Mouse (Mus musculus): Measurements from ENCODE around the gene Lhfpl2. TPM values are rescaled to one million over a fixed set of nuclear protein-coding genes. Genes with fewer than 3 reads are reported as not detected.

Lhfpl2 gene
- polyA plus RNA-seq, 1 experiment, result not detected

DNA sequence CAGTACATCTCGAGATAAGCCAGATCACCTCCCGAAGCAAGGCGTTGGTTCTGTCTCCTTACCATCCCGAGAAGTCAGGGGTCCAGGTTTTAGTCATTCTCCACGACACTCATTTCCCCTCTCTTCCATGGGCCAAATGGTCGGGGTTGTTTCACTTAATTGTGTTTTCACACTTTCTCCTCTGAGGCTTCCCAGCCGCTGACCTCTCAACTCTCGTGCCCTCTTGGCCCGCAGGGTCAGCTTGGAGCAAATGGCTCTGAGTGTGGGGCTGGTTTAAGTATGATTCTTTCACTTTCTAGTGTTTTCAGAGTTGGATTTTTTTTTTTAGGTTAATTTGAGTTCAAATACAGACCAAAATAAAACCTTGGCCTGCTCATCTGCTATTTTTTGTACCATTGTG is 31.7 kb downstream of the Lhfpl2 start:
- no peak overlapping the region for H3K4me3 ChIP-seq (ENCODE audit: insufficient read depth, low read depth, low read length)
- 94% methylated on average over 9 of the region's 9 CpGs for WGBS
- TF ChIP-seq CTCF (IDR thresholded peaks at IDR 0.05; ENCODE audit: insufficient read depth, low read depth, low read length) (no peak), POLR2A (IDR thresholded peaks at IDR 0.05; ENCODE audit: insufficient read depth, low read depth, low read length) (no peak)

DNA sequence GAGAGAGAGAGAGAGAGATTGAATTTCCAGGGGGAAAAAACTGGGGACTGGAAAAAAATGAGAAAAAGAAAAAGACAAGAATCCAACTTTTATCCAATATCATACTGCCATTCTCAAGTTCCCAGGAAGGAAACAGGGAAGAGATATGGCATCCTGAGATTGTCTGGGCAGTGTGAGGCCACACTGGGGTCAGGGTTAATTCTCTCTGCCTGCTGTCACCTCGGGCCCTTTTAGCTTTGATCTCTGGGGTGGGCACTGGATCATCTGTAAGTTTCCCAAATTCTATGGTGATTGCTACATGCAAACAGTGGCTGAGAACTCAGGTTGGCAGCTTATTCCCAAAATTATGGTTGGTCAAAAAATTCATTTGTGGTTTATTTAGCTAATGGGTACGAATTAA is 33.8 kb downstream of the Lhfpl2 start:
- Histone ChIP-seq H3K27ac (ENCODE audit: insufficient read depth, low read depth, low read length) (no peak overlapping the region), H3K4me1 (ENCODE audit: control insufficient read depth, insufficient read depth, low read length) (no peaks in the 10 kb centered on the region), H3K4me3 (ENCODE audit: insufficient read depth, low read depth, low read length) (no peak overlapping the region)
- TF ChIP-seq POLR2A (IDR thresholded peaks at IDR 0.05; ENCODE audit: insufficient read depth, low read depth, low read length) (no peak), CTCF (IDR thresholded peaks at IDR 0.05; ENCODE audit: insufficient read depth, low read depth, low read length) (no peak)
- WGBS, result 78% methylated on average over 2 of the region's 2 CpGs

More for the DNA sequence above, 31.7 kb downstream of the Lhfpl2 start:
- H3K4me1 ChIP-seq (ENCODE audit: control insufficient read depth, insufficient read depth, low read length), result no peaks in the 10 kb centered on the region
- no peak overlapping the region for H3K27ac ChIP-seq (ENCODE audit: insufficient read depth, low read depth, low read length)

DNA sequence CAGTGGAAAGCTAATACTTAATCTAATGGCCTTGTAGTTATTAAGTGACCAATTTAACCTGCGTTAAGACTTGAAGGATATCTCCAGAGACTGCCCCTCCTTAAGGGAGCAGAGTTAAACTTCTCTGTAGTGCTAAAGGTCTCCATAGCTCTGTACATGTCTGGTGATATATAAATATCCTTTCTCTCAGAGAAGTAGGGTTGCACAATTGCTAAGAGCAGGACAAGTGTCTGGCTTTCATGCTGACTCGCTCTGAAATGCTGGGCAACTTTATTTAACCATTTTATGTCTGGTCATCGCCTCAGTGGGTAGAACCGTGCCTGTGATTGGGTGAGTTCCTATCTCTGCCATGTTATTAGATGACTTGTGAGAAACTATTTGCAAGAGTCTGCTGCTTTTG is 36.6 kb downstream of the Lhfpl2 start:
- H3K27ac ChIP-seq (ENCODE audit: insufficient read depth, low read depth, low read length), result no peak overlapping the region
- no peak for TF ChIP-seq CTCF (IDR thresholded peaks at IDR 0.05; ENCODE audit: insufficient read depth, low read depth, low read length)
- no peak for TF ChIP-seq POLR2A (IDR thresholded peaks at IDR 0.05; ENCODE audit: insufficient read depth, low read depth, low read length)
- 78% methylated on average over 4 of the region's 4 CpGs for WGBS
- 0 out of 2 replicates have a peak, but pooled peaks cover 3% of the 10 kb centered on the region for H3K4me1 ChIP-seq (ENCODE audit: control insufficient read depth, insufficient read depth, low read length)
- no peak overlapping the region for H3K4me3 ChIP-seq (ENCODE audit: insufficient read depth, low read depth, low read length)

DNA sequence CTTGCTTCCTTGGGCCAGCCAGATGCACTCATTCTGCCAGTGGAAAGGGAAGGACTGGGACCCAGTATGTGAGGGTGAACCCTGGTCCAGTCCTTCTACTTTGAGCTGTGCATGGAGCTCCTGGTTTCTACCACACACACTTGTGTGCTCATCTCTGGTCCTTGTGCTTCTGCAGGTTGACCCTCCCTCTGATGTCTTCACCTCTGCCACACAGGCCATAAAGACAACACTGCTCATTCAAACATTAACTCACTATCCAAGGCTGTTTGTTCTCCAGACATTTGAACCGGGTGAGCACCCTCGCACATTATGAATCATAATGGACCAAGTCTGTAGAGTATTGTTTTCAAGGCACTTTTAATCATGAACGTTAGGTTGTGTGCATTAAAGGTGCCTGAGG is 37.0 kb downstream of the Lhfpl2 start:
- 76% methylated on average over 3 of the region's 3 CpGs for WGBS
- TF ChIP-seq POLR2A (IDR thresholded peaks at IDR 0.05; ENCODE audit: insufficient read depth, low read depth, low read length), result no peak
- Histone ChIP-seq H3K27ac (ENCODE audit: insufficient read depth, low read depth, low read length) (no peak overlapping the region), H3K4me1 (ENCODE audit: control insufficient read depth, insufficient read depth, low read length) (0 out of 2 replicates have a peak, but pooled peaks cover 3% of the 10 kb centered on the region), H3K4me3 (ENCODE audit: insufficient read depth, low read depth, low read length) (no peak overlapping the region)

DNA sequence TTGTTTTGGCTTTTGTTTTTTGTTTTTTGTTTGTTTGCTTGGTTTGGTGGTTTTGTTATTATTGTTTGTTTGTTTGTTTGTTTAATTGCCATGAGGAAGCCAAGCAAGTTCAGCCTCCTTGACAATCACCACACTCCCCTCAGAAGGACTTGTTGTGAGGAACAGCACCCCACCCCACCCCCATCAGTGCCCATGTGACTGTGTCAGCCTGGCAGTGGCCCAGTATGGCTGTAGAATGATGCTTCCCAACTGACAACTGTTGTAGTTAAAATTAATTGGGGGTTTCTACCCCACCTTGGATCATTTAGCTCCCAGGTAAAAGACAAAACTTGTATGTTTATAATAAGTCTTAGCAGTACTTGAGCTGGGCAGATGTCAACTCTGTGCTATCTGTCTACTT is 37.6 kb downstream of the Lhfpl2 start:
- Histone ChIP-seq H3K4me3 (ENCODE audit: insufficient read depth, low read depth, low read length) (no peak overlapping the region), H3K27ac (ENCODE audit: insufficient read depth, low read depth, low read length) (no peak overlapping the region)

DNA sequence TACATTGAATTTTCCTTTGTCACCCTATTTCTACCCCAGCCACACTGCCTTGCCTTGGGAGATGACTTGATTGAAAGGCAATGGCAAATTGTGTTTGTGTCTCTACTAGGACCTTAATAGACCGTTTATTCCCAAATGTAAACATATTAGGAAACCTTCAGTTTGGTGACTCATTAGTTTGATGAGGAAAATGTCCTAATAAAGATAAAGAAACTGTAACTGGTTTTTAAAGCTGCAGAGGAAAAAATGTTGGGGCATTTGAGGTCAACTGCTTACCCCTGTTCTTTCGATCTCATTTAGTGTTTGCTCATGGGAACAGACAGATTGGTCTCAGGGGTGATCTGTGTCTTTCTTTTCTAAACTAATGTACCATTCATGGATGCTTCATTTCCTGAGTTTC is 40.1 kb downstream of the Lhfpl2 start:
- H3K27ac ChIP-seq (ENCODE audit: insufficient read depth, low read depth, low read length), result no peak overlapping the region
- TF ChIP-seq CTCF (IDR thresholded peaks at IDR 0.05; ENCODE audit: insufficient read depth, low read depth, low read length), result no peak
- TF ChIP-seq POLR2A (IDR thresholded peaks at IDR 0.05; ENCODE audit: insufficient read depth, low read depth, low read length), result no peak
- no peak overlapping the region for H3K4me3 ChIP-seq (ENCODE audit: insufficient read depth, low read depth, low read length)
- WGBS, result 50% methylated on average over 2 of the region's 2 CpGs
- H3K4me1 ChIP-seq (ENCODE audit: control insufficient read depth, insufficient read depth, low read length), result peaks cover 9% of the 10 kb centered on the region

More for the DNA sequence above, 37.6 kb downstream of the Lhfpl2 start:
- peaks cover 6% of the 10 kb centered on the region; the same call in 1 of the 2 replicates for H3K4me1 ChIP-seq (ENCODE audit: control insufficient read depth, insufficient read depth, low read length)
- TF ChIP-seq CTCF (IDR thresholded peaks at IDR 0.05; ENCODE audit: insufficient read depth, low read depth, low read length) (no peak), POLR2A (IDR thresholded peaks at IDR 0.05; ENCODE audit: insufficient read depth, low read depth, low read length) (no peak)

DNA sequence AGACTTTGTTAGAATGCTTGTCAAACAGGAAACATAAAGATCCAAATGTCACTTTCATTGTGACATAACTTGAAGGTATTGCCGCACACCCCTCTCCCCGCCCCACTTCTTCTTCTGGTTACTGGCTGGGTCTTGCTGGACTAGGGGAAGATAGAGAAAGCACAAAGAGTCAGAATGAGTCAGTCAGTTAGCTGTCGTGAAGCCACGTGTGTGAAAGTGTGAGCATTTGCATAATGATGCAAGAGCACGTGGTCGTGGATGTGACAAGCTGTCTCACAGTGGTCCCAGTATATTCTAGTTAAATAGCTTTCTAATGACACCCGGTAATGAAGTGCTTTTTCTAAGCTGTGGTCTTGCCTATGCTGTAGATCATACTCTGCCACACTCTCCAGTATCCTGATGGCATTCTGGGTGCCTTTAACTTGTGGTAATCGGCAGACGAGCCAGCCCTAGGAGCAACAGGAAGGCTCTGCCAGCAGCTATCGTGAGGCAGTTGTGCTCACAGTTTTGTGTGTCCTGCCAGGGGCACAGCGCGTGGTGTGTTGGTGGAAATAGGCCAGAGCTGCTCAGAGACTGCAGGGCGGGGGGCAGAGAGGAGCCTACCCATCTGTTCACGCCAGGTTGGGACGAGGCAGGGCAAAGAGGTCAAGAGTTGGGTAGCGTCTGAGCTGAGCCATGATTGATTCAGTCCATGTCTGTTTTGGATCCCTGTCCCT is 40.9 kb downstream of the Lhfpl2 start:
- Histone ChIP-seq H3K4me3 (ENCODE audit: insufficient read depth, low read depth, low read length) (no peak overlapping the region), H3K27ac (ENCODE audit: insufficient read depth, low read depth, low read length) (no peak overlapping the region), H3K4me1 (ENCODE audit: control insufficient read depth, insufficient read depth, low read length) (peaks cover 9% of the 10 kb centered on the region)
- TF ChIP-seq CTCF (IDR thresholded peaks at IDR 0.05; ENCODE audit: insufficient read depth, low read depth, low read length) (no peak), POLR2A (IDR thresholded peaks at IDR 0.05; ENCODE audit: insufficient read depth, low read depth, low read length) (no peak)
- 51% methylated on average over 16 of the region's 16 CpGs for WGBS

DNA sequence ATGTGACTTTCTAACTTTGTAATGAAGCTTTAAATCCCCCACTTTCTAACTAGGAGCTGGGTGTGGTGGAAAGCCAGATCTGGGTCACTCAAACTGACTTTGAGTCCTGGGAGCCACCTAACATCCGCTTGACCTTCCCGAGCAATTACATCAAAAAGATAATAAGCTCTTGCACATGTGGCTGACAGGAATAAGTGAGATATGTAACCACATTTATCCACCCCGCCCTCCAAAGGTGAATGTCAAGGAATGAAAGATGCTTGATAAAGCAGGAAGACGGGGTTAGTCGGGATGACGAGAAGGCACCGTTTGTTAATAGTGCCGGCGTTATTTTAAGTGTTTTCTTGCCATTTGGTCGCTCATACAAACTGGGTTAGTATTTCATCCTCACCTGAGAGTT is 41.5 kb downstream of the Lhfpl2 start:
- Histone ChIP-seq H3K27ac (ENCODE audit: insufficient read depth, low read depth, low read length) (no peak overlapping the region), H3K4me1 (ENCODE audit: control insufficient read depth, insufficient read depth, low read length) (peaks cover 9% of the 10 kb centered on the region), H3K4me3 (ENCODE audit: insufficient read depth, low read depth, low read length) (no peak overlapping the region)
- TF ChIP-seq CTCF (IDR thresholded peaks at IDR 0.05; ENCODE audit: insufficient read depth, low read depth, low read length) (no peak), POLR2A (IDR thresholded peaks at IDR 0.05; ENCODE audit: insufficient read depth, low read depth, low read length) (no peak)
- 93% methylated on average over 10 of the region's 10 CpGs for WGBS

DNA sequence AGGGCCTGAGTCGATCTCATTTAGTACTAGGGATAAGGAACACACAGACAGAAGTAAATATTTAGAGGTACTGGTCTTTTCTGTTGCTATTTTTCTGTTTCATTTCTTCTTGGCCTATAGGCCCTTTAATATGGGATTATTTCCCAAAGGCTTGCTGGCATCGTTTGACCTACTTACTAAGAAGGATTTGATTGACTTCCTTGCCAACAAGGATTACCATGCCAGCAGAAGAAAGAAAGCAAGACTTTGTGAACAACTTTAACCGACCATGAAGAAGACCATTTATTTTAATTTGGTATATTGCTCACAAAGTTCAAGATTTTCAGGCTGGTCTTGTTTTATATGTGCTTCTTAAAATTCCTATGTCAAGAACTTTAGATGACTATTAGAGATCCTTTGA is 42.8 kb downstream of the Lhfpl2 start:
- no peak for TF ChIP-seq CTCF (IDR thresholded peaks at IDR 0.05; ENCODE audit: insufficient read depth, low read depth, low read length)
- no peak for TF ChIP-seq POLR2A (IDR thresholded peaks at IDR 0.05; ENCODE audit: insufficient read depth, low read depth, low read length)
- no peak overlapping the region for H3K27ac ChIP-seq (ENCODE audit: insufficient read depth, low read depth, low read length)
- H3K4me1 ChIP-seq (ENCODE audit: control insufficient read depth, insufficient read depth, low read length), result peaks cover 9% of the 10 kb centered on the region
- 61% methylated on average over 3 of the region's 3 CpGs for WGBS
- no peak overlapping the region for H3K4me3 ChIP-seq (ENCODE audit: insufficient read depth, low read depth, low read length)
